Mouse (Mus musculus) heart, adult 2 months (tissue): Measurements from ENCODE around the gene Folr2. TPM values are rescaled to one million over a fixed set of nuclear protein-coding genes. Genes with fewer than 3 reads are reported as not detected.
A peak's percentile ranks its signal among the peaks of the same experiment; 100 is the strongest.

Experiments used
- DNase-seq, 2 experiments: peaks; one replicate each; pipeline ENCODE4 v3.0.0; 2021
- H3K27ac ChIP-seq: fragments of 200-600 bp; 2 replicates; pipeline ENCODE4 v1.8.1; 2022
- H3K27me3 ChIP-seq: fragments of 200-500 bp; 2 replicates; pipeline ENCODE4 v1.6.1; 2012; ENCODE audit warnings: mild to moderate bottlenecking, low read length, inconsistent platforms, mixed read lengths; ENCODE audit not compliant: control insufficient read depth, insufficient read depth
- H3K36me3 ChIP-seq: fragments of 200-500 bp; 2 replicates; pipeline ENCODE4 v1.6.1; 2012; ENCODE audit warnings: low read length, inconsistent platforms; ENCODE audit not compliant: control insufficient read depth, insufficient read depth
- H3K4me1 ChIP-seq: fragments of 200-500 bp; 2 replicates; pipeline ENCODE4 v1.6.1; 2011; ENCODE audit warnings: low read length; ENCODE audit not compliant: control insufficient read depth, insufficient read depth
- H3K4me3 ChIP-seq: fragments of 200-600 bp; 2 replicates; pipeline ENCODE4 v1.8.1; 2022
- H3K79me2 ChIP-seq: fragments of 200-500 bp; replicated peaks from 2 replicates; pipeline ENCODE4 v1.6.1; 2012; ENCODE audit warnings: mild to moderate bottlenecking, inconsistent platforms, low read length, moderate library complexity, mixed read lengths; ENCODE audit not compliant: control insufficient read depth, insufficient read depth
- H3K9ac ChIP-seq: fragments of 200-500 bp; 2 replicates; pipeline ENCODE4 v1.6.1; 2012; ENCODE audit warnings: low read depth, mild to moderate bottlenecking, control low read depth, inconsistent platforms, low read length, mixed read lengths
- CTCF ChIP-seq: fragments of 200-600 bp; IDR thresholded peaks from 2 replicates; pipeline ENCODE4 v1.8.1; 2022; ENCODE audit warnings: antibody characterized with exemption, mild to moderate bottlenecking, moderate library complexity
- EP300 ChIP-seq: fragments of 200-500 bp; IDR thresholded peaks from 2 replicates; pipeline ENCODE4 v1.6.1; 2011; ENCODE audit warnings: low read depth, low read length, control low read depth; ENCODE audit not compliant: insufficient read depth
- POLR2A ChIP-seq: fragments of 200-500 bp; IDR thresholded peaks from 2 replicates; pipeline ENCODE4 v1.6.1; 2011; ENCODE audit warnings: mild to moderate bottlenecking, low read depth, low read length, control low read depth; ENCODE audit not compliant: insufficient read depth
- WGBS: fragments of 180-500 bp; shearing (Covaris S2); methylation state at CpG from one replicate; pipeline ENCODE4 v1.1.7; 2018; 5-methylcytosine and 5-hydroxymethylcytosine counted together
- intact Hi-C: fragments of 180-260 bp; cut with DNase I; formaldehyde crosslinking; loops from one replicate; pipeline ENCODE4 v1.15.1; 2025
- microRNA-seq, 2 experiments: library from miRNA; unstranded; fragments of <30 nt; microRNA quantifications; one replicate each; pipeline ENCODE4 v1.2.0; 2021
- polyA plus RNA-seq: library from polyadenylated mRNA; depleted of rRNA; stranded (reverse); fragments of >200 nt; gene quantifications from 2 replicates; pipeline ENCODE4 v1.2.3, GENCODE M21; 2012; rRNA removed
- total RNA-seq, 2 experiments: library from RNA; stranded (reverse); gene quantifications; 2 replicates each; pipeline ENCODE4 v1.2.3; 2021

Gene Folr2
- total and polyA plus RNA-seq, 3 experiments = 5.2 to 23.1 (median 6.0) TPM

- H3K36me3 ChIP-seq = no peaks in the 10 kb centered on the region; the same call in 1 of the 2 replicates
- H3K9ac ChIP-seq = no peak overlapping the region
Measured at GRCm38 (mm10) chr7:101822836-101823757, 33.9 kb downstream of the Folr2 start.

GRCm38 (mm10) chr7:101821571-101822501, 35.2 kb downstream of the Folr2 start:
- H3K4me1 ChIP-seq = peaks cover 3% of the 10 kb centered on the region; the same call in 1 of the 2 replicates
- H3K4me3 ChIP-seq = peak overlapping the region; percentile 43
- TF ChIP-seq POLR2A (no peak), CTCF (peak; percentile 14), EP300 (0 out of 2 replicates have a peak, but pooled peaks have one; percentile 3)
- WGBS = under 1% methylated on average over 71 of the region's 71 CpGs
- no peaks in the 10 kb centered on the region for H3K36me3 ChIP-seq
- intact Hi-C loops = no loop called here
- H3K27me3 ChIP-seq = peaks cover 17% of the 10 kb centered on the region
- H3K9ac ChIP-seq = peak overlapping the region; percentile 67
- peak; percentile 74 to 79 for DNase-seq
- H3K27ac ChIP-seq = peak overlapping the region; percentile 59
- no peaks in the 10 kb centered on the region for H3K79me2 ChIP-seq

More at GRCm38 (mm10) chr7:101822836-101823757, 33.9 kb downstream of the Folr2 start:
- Histone ChIP-seq H3K4me1 (peaks cover 3% of the 10 kb centered on the region; the same call in 1 of the 2 replicates), H3K27me3 (peaks cover 14% of the 10 kb centered on the region), H3K4me3 (no peak overlapping the region), H3K79me2 (no peaks in the 10 kb centered on the region), H3K27ac (no peak overlapping the region)
- intact Hi-C loops = no loop called here
- peak; percentile 33 to 38 for DNase-seq
- 61% methylated on average over 32 of the region's 32 CpGs for WGBS
- TF ChIP-seq CTCF (peak; percentile 57), EP300 (no peak)

- Histone ChIP-seq H3K27me3 (peaks cover 17% of the 10 kb centered on the region), H3K4me3 (peak overlapping the region; percentile 29; the same call in 1 of the 2 replicates), H3K9ac (peak overlapping the region; percentile 6; the same call in 1 of the 2 replicates), H3K27ac (no peak overlapping the region), H3K79me2 (no peaks in the 10 kb centered on the region), H3K36me3 (no peaks in the 10 kb centered on the region), H3K4me1 (peaks cover 3% of the 10 kb centered on the region; the same call in 1 of the 2 replicates)
- intact Hi-C loops = no loop called here
- WGBS = 14% methylated on average over 35 of the region's 35 CpGs
- peak; percentile 18 to 36 for DNase-seq
- TF ChIP-seq POLR2A = 0 out of 2 replicates have a peak, but pooled peaks have one; percentile 21
- no peak for TF ChIP-seq EP300
Measured at GRCm38 (mm10) chr7:101820295-101821030, 36.5 kb downstream of the Folr2 start.

GRCm38 (mm10) chr7:101817861-101818401, 39.1 kb downstream of the Folr2 start, which contains the start of gene Phox2a:
Gene Phox2a (plus strand): TSS chr7:101818313.
- Histone ChIP-seq H3K4me3 (no peak within 1 kb of the TSS), H3K27me3 (peaks cover 17% of the 10 kb centered on the region), H3K36me3 (no peaks in the 10 kb centered on the region), H3K9ac (no peak within 1 kb of the TSS), H3K27ac (no peak within 1 kb of the TSS), H3K4me1 (peaks cover 3% of the 10 kb centered on the region; the same call in 1 of the 2 replicates), H3K79me2 (no peaks in the 10 kb centered on the region)
- WGBS = 3% methylated on average over 44 of the region's 45 CpGs
- no peak for TF ChIP-seq EP300
- TF ChIP-seq POLR2A = no peak
- no peak for TF ChIP-seq CTCF
- no peak for DNase-seq
- intact Hi-C loops = no loop called here

Small RNA genes within 50 kb of the gene (microRNA-seq; reads per million reads assigned to microRNA genes)
- gene Gm22655 = 0 reads per million in 2 experiments

Other genes with a start within 250 kb of the Folr2 start
- gene Clpb, start 193.6 kb downstream of the Folr2 start, total RNA-seq = 10 to 100 TPM; 72.6 to 79.2 TPM
- 57.3 and 77.1 TPM in 2 replicates for gene Clpb, start 193.6 kb downstream of the Folr2 start, polyA plus RNA-seq
- gene Phox2a, start 38.9 kb downstream of the Folr2 start, total RNA-seq = under 1 TPM; 0.14 to 0.34 TPM
- gene Phox2a, start 38.9 kb downstream of the Folr2 start, polyA plus RNA-seq = 0.20 and 0.33 TPM in 2 replicates
- gene Inppl1, start 19.0 kb downstream of the Folr2 start, total RNA-seq = 100 to 1,000 TPM; 146 to 164 TPM
- gene Inppl1, start 19.0 kb downstream of the Folr2 start, polyA plus RNA-seq = 170 and 177 TPM in 2 replicates
- 10 to 100 TPM; 18.4 to 20.3 TPM for gene Anapc15, start 6.5 kb upstream of the Folr2 start, total RNA-seq
- 24.2 and 27.9 TPM in 2 replicates for gene Anapc15, start 6.5 kb upstream of the Folr2 start, polyA plus RNA-seq
- gene Folr1, start 13.6 kb upstream of the Folr2 start, total RNA-seq = not detected
- gene Folr1, start 13.6 kb upstream of the Folr2 start, polyA plus RNA-seq = 0.39 and 2.1 TPM in 2 replicates
- gene Lamtor1, start 48.7 kb upstream of the Folr2 start, total RNA-seq = 100 to 1,000 TPM; 104 to 125 TPM
- 244 and 272 TPM in 2 replicates for gene Lamtor1, start 48.7 kb upstream of the Folr2 start, polyA plus RNA-seq
- not detected for gene Tomt, start 49.2 kb upstream of the Folr2 start, total RNA-seq
- 0.12 TPM in 1 of 2 replicates, not detected in the other for gene Tomt, start 49.2 kb upstream of the Folr2 start, polyA plus RNA-seq
- 1 to 10 TPM; 3.0 to 4.5 TPM for gene Lrrc51, start 76.7 kb upstream of the Folr2 start, total RNA-seq
- gene Lrrc51, start 76.7 kb upstream of the Folr2 start, polyA plus RNA-seq = 7.5 and 11.6 TPM in 2 replicates
- 10 to 100 TPM; 88.3 to 93.8 TPM for gene Numa1, start 76.9 kb upstream of the Folr2 start, total RNA-seq
- 53.3 and 63.3 TPM in 2 replicates for gene Numa1, start 76.9 kb upstream of the Folr2 start, polyA plus RNA-seq
- gene Il18bp, start 161.5 kb upstream of the Folr2 start, total RNA-seq = 10 to 100 TPM in 1 of 2 experiments, 1 to 10 TPM in 1; 8.6 to 12.3 TPM
- gene Il18bp, start 161.5 kb upstream of the Folr2 start, polyA plus RNA-seq = 14.4 and 21.8 TPM in 2 replicates
- 10 to 100 TPM; 20.7 to 23.9 TPM for gene Rnf121, start 208.3 kb upstream of the Folr2 start, total RNA-seq
- gene Rnf121, start 208.3 kb upstream of the Folr2 start, polyA plus RNA-seq = 21.3 and 33.9 TPM in 2 replicates
- gene Xndc1, start 208.3 kb upstream of the Folr2 start, total RNA-seq = 1 to 10 TPM; 5.7 to 6.5 TPM
- gene Xndc1, start 208.3 kb upstream of the Folr2 start, polyA plus RNA-seq = 11.2 and 18.6 TPM in 2 replicates
- gene Xntrpc, start 208.5 kb upstream of the Folr2 start, total RNA-seq = under 1 TPM; 0.81 to 0.98 TPM
- gene Xntrpc, start 208.5 kb upstream of the Folr2 start, polyA plus RNA-seq = 1.2 and 2.4 TPM in 2 replicates
- under 1 TPM in 1 of 2 experiments, not detected in 1; 0.23 TPM for gene Trpc2, start 225.9 kb upstream of the Folr2 start, total RNA-seq
- 0.70 and 1.2 TPM in 2 replicates for gene Trpc2, start 225.9 kb upstream of the Folr2 start, polyA plus RNA-seq
- gene Art1, start 244.5 kb upstream of the Folr2 start, total RNA-seq = 100 to 1,000 TPM; 242 to 279 TPM
- gene Art1, start 244.5 kb upstream of the Folr2 start, polyA plus RNA-seq = 251 and 293 TPM in 2 replicates